Mouse (Mus musculus): ENCODE results near the gene Hs6st2. TPM values are rescaled to one million over a fixed set of nuclear protein-coding genes. Genes with fewer than 3 reads are reported as not detected.

Hs6st2 gene
- polyA plus RNA-seq, 1 experiment from 2014 or later = not detected

DNA sequence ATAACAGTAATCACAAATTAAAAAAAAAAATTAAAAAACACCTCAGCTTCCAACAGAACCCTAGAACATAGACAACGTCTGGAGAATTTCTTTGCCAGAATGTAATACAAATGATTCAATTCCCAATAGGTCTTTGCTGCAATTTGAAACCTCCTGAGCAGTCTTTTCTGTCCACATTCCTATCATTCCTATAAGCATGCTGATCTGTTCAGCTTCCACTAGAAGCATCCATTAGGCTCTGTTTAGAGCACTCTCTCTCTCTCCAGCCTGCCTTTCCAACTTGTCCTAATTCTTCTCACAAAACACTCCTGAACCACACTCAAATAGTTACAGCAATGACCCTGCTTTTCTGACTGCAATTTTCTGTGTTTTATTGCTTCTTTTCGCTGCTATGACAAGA, 50.3 kb downstream of the Hs6st2 start:
- Histone ChIP-seq H3K36me3 (ENCODE audit: inconsistent target) (no peaks in the 10 kb centered on the region), H3K4me3 (ENCODE audit: inconsistent target) (no peak overlapping the region), H3K27ac (no peak overlapping the region), H3K79me2 (ENCODE audit: inconsistent target) (no peaks in the 10 kb centered on the region)
- WGBS (ENCODE audit: missing documents) = 72% methylated on average over 2 of the region's 2 CpGs

- no peak overlapping the region for H3K4me3 ChIP-seq (ENCODE audit: inconsistent target)
- H3K79me2 ChIP-seq (ENCODE audit: inconsistent target) = no peaks in the 10 kb centered on the region
- H3K36me3 ChIP-seq (ENCODE audit: inconsistent target) = no peaks in the 10 kb centered on the region
- 76% methylated on average over 7 of the region's 7 CpGs for WGBS (ENCODE audit: missing documents)
- H3K27ac ChIP-seq = no peak overlapping the region
These were observed 67.2 kb downstream of the Hs6st2 start for GRCm38 (mm10) chrX:51614384-51615004.

DNA sequence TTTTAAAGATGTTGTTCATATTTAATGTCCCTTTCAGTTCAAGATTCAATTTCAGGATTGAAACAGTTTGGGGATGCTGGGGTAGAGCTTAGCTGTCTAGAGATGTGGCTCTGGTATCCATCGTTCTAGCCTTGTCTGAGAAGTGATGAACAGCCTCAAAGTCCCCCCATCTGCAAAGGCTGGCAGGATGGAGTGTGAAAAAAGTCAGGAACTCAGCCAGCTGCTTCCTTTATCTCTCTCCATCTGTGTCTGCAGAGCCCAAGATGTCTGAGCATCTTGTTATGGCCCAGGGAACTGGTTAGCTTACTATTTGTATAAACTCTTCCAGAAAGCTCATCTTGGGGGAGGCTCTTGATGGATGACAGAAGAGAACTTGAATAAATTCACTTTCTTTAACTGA, 70.9 kb downstream of the Hs6st2 start:
- Histone ChIP-seq H3K36me3 (ENCODE audit: inconsistent target) (no peaks in the 10 kb centered on the region), H3K4me3 (ENCODE audit: inconsistent target) (no peak overlapping the region), H3K27ac (no peak overlapping the region), H3K79me2 (ENCODE audit: inconsistent target) (no peaks in the 10 kb centered on the region)
- WGBS (ENCODE audit: missing documents) = 67% methylated on average over 1 of the region's 1 CpGs

GRCm38 (mm10) chrX:51606231-51606863, 75.3 kb downstream of the Hs6st2 start:
- Histone ChIP-seq H3K79me2 (ENCODE audit: inconsistent target) (no peaks in the 10 kb centered on the region), H3K4me3 (ENCODE audit: inconsistent target) (no peak overlapping the region), H3K27ac (no peak overlapping the region), H3K36me3 (ENCODE audit: inconsistent target) (no peaks in the 10 kb centered on the region)
- WGBS (ENCODE audit: missing documents) = 88% methylated on average over 6 of the region's 6 CpGs

- H3K4me3 ChIP-seq (ENCODE audit: inconsistent target) = no peak overlapping the region
- no peaks in the 10 kb centered on the region for H3K79me2 ChIP-seq (ENCODE audit: inconsistent target)
- H3K27ac ChIP-seq = no peak overlapping the region
- H3K36me3 ChIP-seq (ENCODE audit: inconsistent target) = no peaks in the 10 kb centered on the region
- WGBS (ENCODE audit: missing documents) = 92% methylated on average over 1 of the region's 1 CpGs
These were observed 88.9 kb downstream of the Hs6st2 start for GRCm38 (mm10) chrX:51592751-51593150.

DNA sequence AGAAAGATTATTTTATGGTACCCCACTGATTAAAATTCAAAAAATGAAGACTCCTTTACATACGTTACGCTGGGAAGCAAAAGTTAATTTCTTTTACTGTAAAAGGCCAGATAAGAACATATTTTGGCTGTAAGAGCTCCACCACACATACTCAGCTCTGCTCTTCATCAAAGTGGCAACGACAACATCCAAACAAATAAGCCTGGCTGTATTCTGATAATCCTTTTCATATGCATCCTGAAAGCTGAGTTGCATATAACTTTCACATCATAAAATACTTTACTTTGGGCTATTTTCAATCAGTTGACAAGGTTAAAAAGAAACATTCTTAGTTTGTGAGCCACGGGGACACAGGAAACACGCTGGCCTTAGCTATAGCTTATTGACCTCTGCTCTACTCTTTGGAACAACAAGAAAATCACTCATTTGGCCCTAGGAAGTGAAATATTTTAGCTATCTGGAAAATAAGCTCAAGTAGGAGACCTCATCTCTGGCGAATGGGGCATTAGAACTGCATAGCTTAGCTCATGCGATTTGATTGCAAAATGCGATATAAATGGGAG, 91.1 kb downstream of the Hs6st2 start:
- WGBS (ENCODE audit: missing documents) = 96% methylated on average over 8 of the region's 8 CpGs
- Histone ChIP-seq H3K4me3 (ENCODE audit: inconsistent target) (no peak overlapping the region), H3K27ac (no peak overlapping the region), H3K36me3 (ENCODE audit: inconsistent target) (no peaks in the 10 kb centered on the region), H3K79me2 (ENCODE audit: inconsistent target) (no peaks in the 10 kb centered on the region)

GRCm38 (mm10) chrX:51585444-51585843, 96.2 kb downstream of the Hs6st2 start:
- Histone ChIP-seq H3K27ac (no peak overlapping the region), H3K36me3 (ENCODE audit: inconsistent target) (no peaks in the 10 kb centered on the region), H3K79me2 (ENCODE audit: inconsistent target) (no peaks in the 10 kb centered on the region), H3K4me3 (ENCODE audit: inconsistent target) (no peak overlapping the region)
- WGBS (ENCODE audit: missing documents) = 67% methylated on average over 3 of the region's 3 CpGs

- no peaks in the 10 kb centered on the region for H3K79me2 ChIP-seq (ENCODE audit: inconsistent target)
- H3K4me3 ChIP-seq (ENCODE audit: inconsistent target) = no peak overlapping the region
- no peaks in the 10 kb centered on the region for H3K36me3 ChIP-seq (ENCODE audit: inconsistent target)
- no peak overlapping the region for H3K27ac ChIP-seq
- 46% methylated on average over 3 of the region's 3 CpGs for WGBS (ENCODE audit: missing documents)
These were observed 100.0 kb downstream of the Hs6st2 start for GRCm38 (mm10) chrX:51581704-51582103.

- WGBS (ENCODE audit: missing documents) = 67% methylated on average over 1 of the region's 1 CpGs
- Histone ChIP-seq H3K79me2 (ENCODE audit: inconsistent target) (no peaks in the 10 kb centered on the region), H3K4me3 (ENCODE audit: inconsistent target) (no peak overlapping the region), H3K36me3 (ENCODE audit: inconsistent target) (no peaks in the 10 kb centered on the region), H3K27ac (no peak overlapping the region)
These were observed 119.8 kb downstream of the Hs6st2 start for GRCm38 (mm10) chrX:51561880-51562279.

DNA sequence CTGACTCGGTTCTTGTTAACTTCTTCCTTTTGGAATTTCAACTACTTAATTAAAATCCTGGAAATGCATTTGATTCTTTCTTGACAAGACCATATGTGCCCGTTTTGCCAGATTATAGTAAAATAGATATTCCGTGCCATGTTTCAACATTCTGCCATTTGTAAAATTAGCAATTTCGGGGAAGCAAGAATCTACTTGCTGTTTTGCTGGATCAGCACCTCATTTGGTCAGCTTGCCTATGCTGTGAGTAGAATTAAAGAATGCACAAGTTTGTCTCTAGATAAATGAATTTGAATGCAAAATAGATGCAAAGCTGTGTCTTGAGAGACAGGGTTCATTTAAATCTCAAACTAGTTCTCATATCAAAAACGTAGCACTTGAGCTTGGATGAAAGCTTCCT, 142.0 kb downstream of the Hs6st2 start:
- no peak overlapping the region for H3K4me3 ChIP-seq (ENCODE audit: inconsistent target)
- H3K27ac ChIP-seq = no peak overlapping the region
- WGBS (ENCODE audit: missing documents) = 85% methylated on average over 5 of the region's 5 CpGs
- H3K79me2 ChIP-seq (ENCODE audit: inconsistent target) = no peaks in the 10 kb centered on the region
- no peaks in the 10 kb centered on the region for H3K36me3 ChIP-seq (ENCODE audit: inconsistent target)

DNA sequence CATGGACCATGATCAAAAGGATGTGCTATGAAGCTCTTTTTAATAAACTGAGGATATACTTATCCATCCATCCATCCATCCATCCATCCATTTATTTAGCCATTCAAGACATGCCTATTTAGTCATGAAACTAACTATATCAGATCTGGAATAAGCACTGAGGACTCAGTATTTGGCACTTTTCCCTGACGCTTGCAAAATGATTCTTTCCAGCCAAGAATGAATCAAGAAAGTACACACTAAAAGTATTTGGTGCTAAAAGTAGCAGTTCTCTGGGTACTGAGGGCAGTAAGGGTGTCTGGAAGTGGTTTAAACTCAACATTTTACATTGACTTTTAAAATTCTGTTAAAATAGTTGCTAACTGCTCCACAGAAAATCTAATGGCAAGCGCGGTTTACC, 144.6 kb downstream of the Hs6st2 start:
- H3K4me3 ChIP-seq (ENCODE audit: inconsistent target) = no peak overlapping the region
- H3K79me2 ChIP-seq (ENCODE audit: inconsistent target) = no peaks in the 10 kb centered on the region
- 100% methylated on average over 3 of the region's 3 CpGs for WGBS (ENCODE audit: missing documents)
- H3K27ac ChIP-seq = no peak overlapping the region
- H3K36me3 ChIP-seq (ENCODE audit: inconsistent target) = no peaks in the 10 kb centered on the region

DNA sequence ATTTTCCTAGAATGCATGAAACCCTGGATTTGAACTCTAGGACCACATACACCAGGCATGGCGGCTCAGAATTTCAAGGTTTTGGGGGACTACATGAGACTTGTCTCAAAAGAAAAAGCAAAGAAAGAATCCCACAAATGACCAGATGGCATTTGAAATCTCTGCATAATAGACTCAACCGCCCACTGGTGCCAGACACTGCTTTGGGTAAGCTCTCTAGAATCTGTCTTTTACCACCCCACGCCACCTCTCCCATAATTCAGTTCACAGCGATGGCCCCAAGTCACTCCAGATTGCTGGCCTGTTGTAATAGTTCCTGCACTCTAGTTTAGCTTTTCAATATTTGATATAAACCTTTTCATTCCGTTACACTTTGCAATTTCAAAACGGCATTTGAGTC, 146.4 kb downstream of the Hs6st2 start:
- Histone ChIP-seq H3K36me3 (ENCODE audit: inconsistent target) (no peaks in the 10 kb centered on the region), H3K27ac (no peak overlapping the region), H3K4me3 (ENCODE audit: inconsistent target) (no peak overlapping the region), H3K79me2 (ENCODE audit: inconsistent target) (no peaks in the 10 kb centered on the region)
- 93% methylated on average over 6 of the region's 6 CpGs for WGBS (ENCODE audit: missing documents)

- Histone ChIP-seq H3K36me3 (ENCODE audit: inconsistent target) (no peaks in the 10 kb centered on the region), H3K79me2 (ENCODE audit: inconsistent target) (no peaks in the 10 kb centered on the region), H3K4me3 (ENCODE audit: inconsistent target) (no peak overlapping the region), H3K27ac (no peak overlapping the region)
- 86% methylated on average over 1 of the region's 1 CpGs for WGBS (ENCODE audit: missing documents)
These were observed 150.5 kb downstream of the Hs6st2 start for GRCm38 (mm10) chrX:51531136-51531535.

DNA sequence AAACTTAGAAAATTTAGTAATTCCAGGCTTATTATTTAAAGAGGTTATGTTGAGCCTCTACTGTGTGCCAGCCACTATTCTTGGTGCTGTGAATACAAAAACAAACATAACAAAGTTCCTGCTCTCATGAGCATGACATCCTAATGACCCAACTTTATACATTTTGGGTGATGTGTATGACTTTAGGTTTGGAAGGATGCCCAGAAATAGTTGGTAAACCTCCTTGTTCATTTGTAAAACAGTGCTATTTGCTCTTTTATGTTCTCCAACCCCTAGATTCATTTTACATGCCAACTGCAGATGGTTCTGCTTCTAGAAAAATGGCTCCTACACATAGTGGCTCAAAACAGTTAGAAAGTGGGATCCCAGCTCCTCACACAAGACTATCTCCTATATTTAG, 153.1 kb downstream of the Hs6st2 start:
- Histone ChIP-seq H3K36me3 (ENCODE audit: inconsistent target) (no peaks in the 10 kb centered on the region), H3K27ac (no peak overlapping the region), H3K4me3 (ENCODE audit: inconsistent target) (no peak overlapping the region)

DNA sequence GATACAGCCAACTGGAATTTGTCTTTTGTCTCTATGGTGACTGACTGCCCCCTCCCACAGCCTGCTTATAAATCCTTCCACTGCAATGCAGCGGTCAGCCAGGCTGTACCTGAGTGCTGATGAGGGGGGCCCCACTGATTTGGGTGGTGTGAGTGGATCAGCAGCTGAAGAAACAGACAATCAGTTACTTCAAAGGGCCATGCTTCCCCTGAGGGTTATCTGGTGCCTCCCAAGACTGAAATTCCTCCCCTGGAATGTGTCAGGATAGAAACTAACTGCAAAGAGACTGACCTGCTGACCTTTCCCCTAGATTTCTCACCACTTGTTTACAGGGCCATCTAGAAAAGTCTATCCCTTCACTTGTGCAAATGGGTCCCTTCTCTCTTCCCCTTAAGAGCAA, 166.8 kb downstream of the Hs6st2 start:
- H3K79me2 ChIP-seq (ENCODE audit: inconsistent target) = no peaks in the 10 kb centered on the region
- H3K36me3 ChIP-seq (ENCODE audit: inconsistent target) = no peaks in the 10 kb centered on the region
- H3K4me3 ChIP-seq (ENCODE audit: inconsistent target) = no peak overlapping the region
- H3K27ac ChIP-seq = no peak overlapping the region
- WGBS (ENCODE audit: missing documents) = 83% methylated on average over 1 of the region's 1 CpGs

More for the DNA sequence above, 153.1 kb downstream of the Hs6st2 start:
- no peaks in the 10 kb centered on the region for H3K79me2 ChIP-seq (ENCODE audit: inconsistent target)
